Mouse (Mus musculus): Measurements from ENCODE around the gene Tfap4.
A peak's percentile ranks its signal among the peaks of the same experiment; 100 is the strongest.
"Not testable (repeated sequence)": the region's sequence is repeated elsewhere in the genome, so short reads cannot be mapped to it uniquely, and the experiment has no call there.

Tfap4 gene

GRCm38 (mm10) chr16:4592909-4593875 lies 33.5 kb upstream of the Tfap4 start:
- DNase-seq (ENCODE audit: low read depth, low spot score): peak; percentile 69

- no peak for DNase-seq (ENCODE audit: low read depth, low spot score)
These were observed 30.6 kb upstream of the Tfap4 start for GRCm38 (mm10) chr16:4590236-4590635.

GRCm38 (mm10) chr16:4587516-4588210 lies 28.0 kb upstream of the Tfap4 start:
- DNase-seq (ENCODE audit: low read depth, low spot score): no peak

- DNase-seq (ENCODE audit: low read depth, low spot score): peak; percentile 98
These were observed 27.0 kb upstream of the Tfap4 start for GRCm38 (mm10) chr16:4586531-4587123.

- no peak for DNase-seq (ENCODE audit: low read depth, low spot score)
These were observed 26.2 kb upstream of the Tfap4 start for GRCm38 (mm10) chr16:4585642-4586530.

GRCm38 (mm10) chr16:4584438-4584837 lies 24.8 kb upstream of the Tfap4 start:
- DNase-seq (ENCODE audit: low read depth, low spot score): no peak

GRCm38 (mm10) chr16:4583807-4584206 lies 24.2 kb upstream of the Tfap4 start:
- no peak for DNase-seq (ENCODE audit: low read depth, low spot score)

GRCm38 (mm10) chr16:4581179-4581578 lies 21.5 kb upstream of the Tfap4 start:
- not testable (repeated sequence) for DNase-seq (ENCODE audit: low read depth, low spot score)

- DNase-seq (ENCODE audit: low read depth, low spot score): no peak
These were observed 19.0 kb upstream of the Tfap4 start for GRCm38 (mm10) chr16:4578630-4579029.

- DNase-seq (ENCODE audit: low read depth, low spot score): no peak
These were observed 17.2 kb upstream of the Tfap4 start for GRCm38 (mm10) chr16:4576873-4577272.

GRCm38 (mm10) chr16:4576038-4576437 lies 16.4 kb upstream of the Tfap4 start:
- peak; percentile 62 for DNase-seq (ENCODE audit: low read depth, low spot score)

- DNase-seq (ENCODE audit: low read depth, low spot score): no peak
These were observed 11.1 kb upstream of the Tfap4 start for GRCm38 (mm10) chr16:4570737-4571136.

- DNase-seq (ENCODE audit: low read depth, low spot score): peak; percentile 87
These were observed 8.3 kb upstream of the Tfap4 start for GRCm38 (mm10) chr16:4567912-4568311.

GRCm38 (mm10) chr16:4560145-4560952 lies 695 bp upstream of the Tfap4 start:
- peak; percentile 94 for DNase-seq (ENCODE audit: low read depth, low spot score)

GRCm38 (mm10) chr16:4558980-4559631 lies 548 bp downstream of the Tfap4 start:
- DNase-seq (ENCODE audit: low read depth, low spot score): peak; percentile 42

- DNase-seq (ENCODE audit: low read depth, low spot score): peak; percentile 96
These were observed 1.2 kb downstream of the Tfap4 start for GRCm38 (mm10) chr16:4558384-4558979.

GRCm38 (mm10) chr16:4557949-4558348 lies 1.7 kb downstream of the Tfap4 start:
- DNase-seq (ENCODE audit: low read depth, low spot score): peak; percentile 58

GRCm38 (mm10) chr16:4557085-4557484 lies 2.6 kb downstream of the Tfap4 start:
- no peak for DNase-seq (ENCODE audit: low read depth, low spot score)

GRCm38 (mm10) chr16:4555555-4555954 lies 4.1 kb downstream of the Tfap4 start:
- DNase-seq (ENCODE audit: low read depth, low spot score): no peak
